Mouse (Mus musculus) intestine, embryonic 16.5 days (tissue): ENCODE results near the gene Olfr603. TPM values are rescaled to one million over a fixed set of nuclear protein-coding genes. Genes with fewer than 3 reads are reported as not detected.

ENCODE experiments used
- microRNA-seq: library from miRNA; unstranded; fragments of <30 nt; microRNA quantifications from one replicate; pipeline ENCODE4, GENCODE M21; 2016
- polyA plus RNA-seq: library from polyadenylated mRNA; unstranded; fragments of >200 nt; fragmentation: Nextera tagmentation; extraction: Ambion mirVana; gene quantifications from 2 replicates; pipeline ENCODE4 v1.2.1, GENCODE M21; 2015

Gene Olfr603
- polyA plus RNA-seq, 1 experiment from 2014 or later = not detected

Small RNA genes within 50 kb of the gene (microRNA-seq; reads per million reads assigned to microRNA genes)
- not detected for gene Gm25774

Other genes starting within 250 kb of the Olfr603 start
- not detected in 2 replicates for gene Olfr588-ps1, start 245.3 kb downstream of the Olfr603 start, polyA plus RNA-seq
- not detected in 2 replicates for gene Olfr589, start 229.8 kb downstream of the Olfr603 start, polyA plus RNA-seq
- gene Olfr591, start 207.8 kb downstream of the Olfr603 start, polyA plus RNA-seq = not detected in 2 replicates
- not detected in 2 replicates for gene Olfr592, start 201.4 kb downstream of the Olfr603 start, polyA plus RNA-seq
- not detected in 2 replicates for gene Olfr593, start 174.3 kb downstream of the Olfr603 start, polyA plus RNA-seq
- gene Olfr594, start 169.2 kb downstream of the Olfr603 start, polyA plus RNA-seq = not detected in 2 replicates
- gene Usp17ld, start 133.7 kb downstream of the Olfr603 start, polyA plus RNA-seq = not detected in 2 replicates
- gene Olfr596, start 80.5 kb downstream of the Olfr603 start, polyA plus RNA-seq = not detected in 2 replicates
- not detected in 2 replicates for gene Olfr597, start 69.9 kb downstream of the Olfr603 start, polyA plus RNA-seq
- gene Olfr598, start 62.6 kb downstream of the Olfr603 start, polyA plus RNA-seq = not detected in 2 replicates
- not detected in 2 replicates for gene Olfr599, start 50.3 kb downstream of the Olfr603 start, polyA plus RNA-seq
- not detected in 2 replicates for gene Olfr600, start 36.5 kb downstream of the Olfr603 start, polyA plus RNA-seq
- gene Olfr601, start 23.5 kb downstream of the Olfr603 start, polyA plus RNA-seq = not detected in 2 replicates
- not detected in 2 replicates for gene Usp17lc, start 28.9 kb upstream of the Olfr603 start, polyA plus RNA-seq
- gene Olfr605, start 59.3 kb upstream of the Olfr603 start, polyA plus RNA-seq = not detected in 2 replicates
- gene Olfr606, start 62.9 kb upstream of the Olfr603 start, polyA plus RNA-seq = not detected in 2 replicates
- gene Olfr607, start 78.0 kb upstream of the Olfr603 start, polyA plus RNA-seq = not detected in 2 replicates
- not detected in 2 replicates for gene Olfr608, start 83.7 kb upstream of the Olfr603 start, polyA plus RNA-seq
- gene Olfr609, start 111.9 kb upstream of the Olfr603 start, polyA plus RNA-seq = not detected in 2 replicates
- gene Olfr610, start 125.9 kb upstream of the Olfr603 start, polyA plus RNA-seq = not detected in 2 replicates
- not detected in 2 replicates for gene Olfr611, start 134.7 kb upstream of the Olfr603 start, polyA plus RNA-seq
- gene Olfr612, start 156.5 kb upstream of the Olfr603 start, polyA plus RNA-seq = not detected in 2 replicates
- not detected in 2 replicates for gene Olfr613, start 161.9 kb upstream of the Olfr603 start, polyA plus RNA-seq
- not detected in 2 replicates for gene Olfr615, start 169.9 kb upstream of the Olfr603 start, polyA plus RNA-seq
- not detected in 2 replicates for gene Olfr616, start 183.0 kb upstream of the Olfr603 start, polyA plus RNA-seq
- gene Olfr617, start 186.9 kb upstream of the Olfr603 start, polyA plus RNA-seq = not detected in 2 replicates
- gene Olfr618, start 203.9 kb upstream of the Olfr603 start, polyA plus RNA-seq = not detected in 2 replicates
- gene Olfr619, start 214.4 kb upstream of the Olfr603 start, polyA plus RNA-seq = not detected in 2 replicates
- not detected in 2 replicates for gene Olfr620, start 226.4 kb upstream of the Olfr603 start, polyA plus RNA-seq